18 mouse cellular contexts compared by ENCODE assay signal in the genomic region with DNA sequence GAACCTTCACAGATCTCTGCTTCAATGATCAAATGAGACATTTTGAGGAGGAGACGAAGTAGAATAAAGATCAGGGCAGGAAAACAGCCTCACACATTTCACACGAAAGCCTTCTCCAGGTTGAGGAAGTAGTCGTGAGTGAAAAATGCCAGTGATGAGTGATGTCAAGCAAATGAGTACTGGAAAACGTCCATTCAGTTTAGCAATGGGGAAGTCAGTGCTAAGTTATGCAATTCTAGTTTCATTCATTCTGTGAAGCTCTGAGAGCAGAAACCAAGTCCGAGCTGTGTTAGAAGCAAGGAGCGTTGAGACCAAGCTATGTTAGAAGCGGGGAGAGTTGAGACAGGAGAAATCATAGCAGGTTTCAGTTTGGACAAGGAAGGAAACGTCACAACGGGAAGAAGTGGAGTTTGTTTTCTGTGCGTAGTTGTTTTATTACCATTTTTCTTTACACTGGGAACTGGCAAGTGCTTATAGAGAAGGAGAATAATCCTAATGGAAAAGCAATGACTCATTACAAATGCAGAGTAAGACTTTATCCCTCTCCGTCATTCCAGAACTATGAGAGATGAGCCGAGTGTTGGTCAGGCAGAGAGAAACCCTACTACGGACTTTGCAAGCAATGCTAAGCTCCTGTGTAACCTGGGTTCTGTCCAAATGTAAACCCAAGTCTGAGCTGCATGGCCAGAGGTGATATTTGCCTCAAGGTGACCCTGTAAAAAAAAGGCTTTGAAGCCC.
DNase-seq lines count a peak whose midpoint lies in the region; ATAC-seq and TF ChIP-seq lines count a peak whose summit lies in the region.
"Had no signal": no experiment of that assay in that cellular context is flagged by ENCODE, and none has a peak within 500 bp of the region (broad histone marks: within the 10 kb centered on the region; RNA-seq: fewer than 3 reads in every experiment).

No protein-coding gene starts in this region.

- H3K9me3 ChIP-seq in lung, postnatal 0 days (ENCODE audit: low read length): no peaks in the 10 kb centered on the region
- H3K9me3 ChIP-seq in neural tube, embryonic 15.5 days (replicated peaks): no peaks in the 10 kb centered on the region
- H3K9me3 ChIP-seq: embryonic facial prominence, embryonic 12.5 days; hindbrain, embryonic 13.5 days; limb, embryonic 12.5 days had no signal

- no peak for TF ChIP-seq CTCF in lung, postnatal 0 days (IDR thresholded peaks at IDR 0.05)

- 57% methylated on average over 13 of the region's 13 CpGs for WGBS in lung, postnatal 0 days
- 89% methylated on average over 13 of the region's 13 CpGs for WGBS in neural tube, embryonic 15.5 days

- no peak for ATAC-seq in lung, postnatal 0 days
- ATAC-seq in granulocyte monocyte progenitor cell, adult 5-6 weeks (replicated peaks; ENCODE audit: poor library complexity, severe bottlenecking): peak; percentile 93
- ATAC-seq in neutrophil, adult 5-6 weeks (ENCODE audit: extremely low read depth, insufficient number of reproducible peaks, low FRiP score, poor library complexity, severe bottlenecking): peak; percentile 71
- no peak for ATAC-seq in neural tube, embryonic 15.5 days (ENCODE audit: low FRiP score)
- ATAC-seq: intestine, embryonic 16.5 days had no signal

- peaks cover 5% of the 10 kb centered on the region; the same call in 1 of the 2 replicates for H3K4me1 ChIP-seq in lung, postnatal 0 days (ENCODE audit: insufficient read depth, low read depth, low read length)
- H3K4me1 ChIP-seq in neural tube, embryonic 15.5 days: peaks cover 12% of the 10 kb centered on the region

- H3K9ac ChIP-seq in lung, postnatal 0 days (replicated peaks; ENCODE audit: low read depth): no peak overlapping the region
- H3K9ac ChIP-seq in neural tube, embryonic 15.5 days (replicated peaks): no peak overlapping the region
- H3K9ac ChIP-seq: embryonic facial prominence, embryonic 12.5 days; hindbrain, embryonic 13.5 days; limb, embryonic 12.5 days had no signal

- no peaks in the 10 kb centered on the region for H3K27me3 ChIP-seq in lung, postnatal 0 days (replicated peaks; ENCODE audit: insufficient read depth, low read length)
- H3K27me3 ChIP-seq in neural tube, embryonic 15.5 days (replicated peaks): no peaks in the 10 kb centered on the region
- H3K27me3 ChIP-seq: embryonic facial prominence, embryonic 12.5 days; hindbrain, embryonic 13.5 days; limb, embryonic 12.5 days had no signal

- H3K36me3 ChIP-seq in lung, postnatal 0 days (ENCODE audit: insufficient read depth, low read length): no peaks in the 10 kb centered on the region
- no peaks in the 10 kb centered on the region for H3K36me3 ChIP-seq in neural tube, embryonic 15.5 days
- H3K36me3 ChIP-seq: embryonic facial prominence, embryonic 12.5 days; hindbrain, embryonic 13.5 days; limb, embryonic 12.5 days had no signal

- H3K4me2 ChIP-seq in lung, postnatal 0 days (replicated peaks; ENCODE audit: low read depth, low read length): no peak overlapping the region
- H3K4me2 ChIP-seq in neural tube, embryonic 15.5 days: no peak overlapping the region
- H3K4me2 ChIP-seq: embryonic facial prominence, embryonic 12.5 days; hindbrain, embryonic 13.5 days; limb, embryonic 12.5 days had no signal

- no peak overlapping the region for H3K4me3 ChIP-seq in lung, postnatal 0 days (ENCODE audit: low read depth, low read length)
- no peak overlapping the region for H3K4me3 ChIP-seq in neural tube, embryonic 15.5 days (replicated peaks)
- H3K4me3 ChIP-seq: embryonic facial prominence, embryonic 12.5 days; hindbrain, embryonic 13.5 days; left cerebral cortex, adult 2 months; limb, embryonic 12.5 days had no signal

- peak; percentile 56 for DNase-seq in lung, postnatal 0 days (ENCODE audit: low spot score)
- DNase-seq in lung, postnatal 10 days: no peak
- peak; percentile 69 for DNase-seq in NIH3T3 (ENCODE audit: low read depth)
- DNase-seq in layer of hippocampus, adult 9-10 months (ENCODE audit: low spot score): no peak
- no peak for DNase-seq in adrenal gland, postnatal 10 days
- DNase-seq: adrenal gland, adult 2 months; cerebellum, postnatal 14 days; kidney, postnatal 25 days; spleen, adult 18-20 months; thymus, postnatal 14 days had no signal

- no peak overlapping the region for H3K27ac ChIP-seq in lung, postnatal 0 days (ENCODE audit: low read length)
- H3K27ac ChIP-seq in neural tube, embryonic 15.5 days (replicated peaks): no peak overlapping the region
- H3K27ac ChIP-seq: embryonic facial prominence, embryonic 12.5 days; hindbrain, embryonic 13.5 days; left cerebral cortex, adult 2 months; limb, embryonic 12.5 days had no signal

- no peak for TF ChIP-seq EP300 in lung, postnatal 0 days (IDR thresholded peaks at IDR 0.05)

Comparison
In these comparisons a context has a peak if more than half of its experiments do, and no peak if none do; other contexts are left out.
1. DNase-seq: peak in lung, postnatal 0 days (single experiment) and NIH3T3 (single experiment); none in lung, postnatal 10 days (single experiment), layer of hippocampus, adult 9-10 months (single experiment) and adrenal gland, postnatal 10 days (single experiment).
2. ATAC-seq: peak in granulocyte monocyte progenitor cell, adult 5-6 weeks (single experiment) and neutrophil, adult 5-6 weeks (single experiment); none in lung, postnatal 0 days (single experiment) and neural tube, embryonic 15.5 days (single experiment).